Mouse (Mus musculus): Measurements from ENCODE around the gene Klhl31. TPM values are rescaled to one million over a fixed set of nuclear protein-coding genes. Genes with fewer than 3 reads are reported as not detected.

Gene Klhl31
- polyA plus RNA-seq, 1 experiment from 2014 or later, result 0.94 TPM

DNA sequence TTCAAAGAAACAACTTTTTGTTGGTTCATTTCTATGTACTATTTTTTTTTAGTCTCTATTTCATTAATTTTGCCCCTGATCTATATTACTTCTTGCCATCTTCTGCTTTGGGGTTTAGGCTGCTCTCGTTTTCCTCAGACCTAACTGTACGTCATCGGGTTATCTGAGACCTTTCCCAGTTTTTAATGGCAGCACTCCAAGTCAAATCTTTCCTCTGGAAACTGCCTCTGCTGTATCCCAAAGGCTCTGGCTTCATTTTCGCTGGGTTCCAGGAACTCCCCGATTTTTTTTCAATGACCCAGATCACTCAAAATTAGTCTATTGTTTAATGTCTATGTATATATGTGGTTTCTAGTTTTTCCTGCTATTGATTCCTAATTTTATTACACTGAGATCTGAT is 6.6 kb upstream of the Klhl31 start:
- Histone ChIP-seq H3K4me1 (no peaks in the 10 kb centered on the region), H3K9ac (no peak overlapping the region), H3K27ac (no peak overlapping the region), H3K27me3 (no peaks in the 10 kb centered on the region), H3K36me3 (no peaks in the 10 kb centered on the region), H3K9me3 (replicated peaks) (no peaks in the 10 kb centered on the region), H3K4me3 (no peak overlapping the region), H3K4me2 (replicated peaks) (no peak overlapping the region)
- WGBS, result 79% methylated on average over 5 of the region's 5 CpGs
- no peak for ATAC-seq (ENCODE audit: low FRiP score)

DNA sequence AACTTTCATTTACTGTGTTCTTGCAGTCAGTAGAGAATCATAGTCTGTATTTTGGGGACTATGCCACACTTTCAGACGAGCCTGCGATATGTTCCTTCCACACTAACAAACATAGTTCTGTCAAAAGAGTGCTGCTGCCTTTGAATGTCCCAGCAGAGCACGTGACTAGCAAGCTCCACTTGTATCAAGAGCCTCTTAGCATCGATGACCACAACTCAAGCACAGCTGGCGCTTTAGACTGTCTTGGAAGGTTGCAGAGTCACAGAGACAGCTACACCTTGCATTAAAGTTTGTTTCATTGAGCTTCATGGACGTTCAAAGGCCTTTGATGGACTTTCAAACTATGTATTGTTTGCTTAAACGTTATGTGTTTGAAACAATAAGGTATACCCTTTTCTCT is 5.5 kb upstream of the Klhl31 start:
- Histone ChIP-seq H3K9me3 (replicated peaks) (no peaks in the 10 kb centered on the region), H3K27me3 (no peaks in the 10 kb centered on the region), H3K4me3 (no peak overlapping the region), H3K9ac (no peak overlapping the region), H3K27ac (no peak overlapping the region), H3K4me2 (replicated peaks) (no peak overlapping the region), H3K4me1 (no peaks in the 10 kb centered on the region), H3K36me3 (no peaks in the 10 kb centered on the region)
- 86% methylated on average over 7 of the region's 7 CpGs for WGBS
- no peak for ATAC-seq (ENCODE audit: low FRiP score)

DNA sequence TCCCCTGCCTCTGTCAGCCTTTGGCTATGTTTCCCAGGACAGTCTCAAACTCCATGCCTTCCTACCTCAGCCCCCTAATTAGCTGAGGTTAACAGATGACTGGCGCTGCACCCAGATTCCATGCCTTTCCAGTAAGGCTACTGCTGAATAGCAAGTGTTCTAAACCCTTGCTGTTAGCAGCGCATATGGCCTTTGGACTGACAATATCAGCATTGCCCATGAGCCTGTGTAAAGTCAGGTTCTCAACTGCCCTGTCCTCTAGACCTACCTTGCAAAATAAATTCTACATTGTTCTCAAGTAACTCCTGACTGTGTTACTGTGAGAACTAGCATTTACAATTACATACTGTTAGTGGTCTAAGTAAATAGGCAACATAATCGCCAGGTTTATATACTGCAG is 3.9 kb upstream of the Klhl31 start:
- 92% methylated on average over 3 of the region's 3 CpGs for WGBS
- H3K27me3 ChIP-seq, result no peaks in the 10 kb centered on the region
- no peak for ATAC-seq (ENCODE audit: low FRiP score)
- H3K9ac ChIP-seq, result no peak overlapping the region
- H3K36me3 ChIP-seq, result no peaks in the 10 kb centered on the region
- no peak overlapping the region for H3K4me2 ChIP-seq (replicated peaks)
- no peaks in the 10 kb centered on the region for H3K9me3 ChIP-seq (replicated peaks)
- H3K4me1 ChIP-seq, result no peaks in the 10 kb centered on the region
- H3K27ac ChIP-seq, result no peak overlapping the region
- no peak overlapping the region for H3K4me3 ChIP-seq

DNA sequence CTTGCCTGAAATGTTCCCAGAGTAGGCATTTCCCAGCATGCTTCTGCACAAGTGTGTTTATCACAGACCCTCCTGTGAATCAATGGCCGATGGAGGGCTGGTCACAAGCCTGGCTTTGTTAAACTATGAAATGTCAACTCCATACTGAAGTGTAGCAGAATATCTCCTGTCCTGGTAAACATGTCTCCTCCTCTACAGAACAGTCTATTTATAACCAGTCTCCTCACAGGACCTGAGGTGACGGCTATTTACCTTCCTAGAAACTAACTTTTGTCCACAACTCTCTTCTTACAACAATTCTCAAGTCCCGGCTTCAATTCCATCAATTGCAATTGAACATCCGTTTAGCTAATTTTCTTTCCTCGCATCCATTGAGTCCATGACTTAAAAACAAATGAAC is 297 bp upstream of the Klhl31 start:
- H3K4me2 ChIP-seq (replicated peaks), result no peak overlapping the region
- no peak overlapping the region for H3K27ac ChIP-seq
- H3K27me3 ChIP-seq, result no peaks in the 10 kb centered on the region
- H3K9ac ChIP-seq, result no peak overlapping the region
- WGBS, result 87% methylated on average over 5 of the region's 5 CpGs
- no peaks in the 10 kb centered on the region for H3K4me1 ChIP-seq
- no peaks in the 10 kb centered on the region for H3K36me3 ChIP-seq
- H3K9me3 ChIP-seq (replicated peaks), result no peaks in the 10 kb centered on the region
- no peak overlapping the region for H3K4me3 ChIP-seq
- ATAC-seq (ENCODE audit: low FRiP score), result no peak

DNA sequence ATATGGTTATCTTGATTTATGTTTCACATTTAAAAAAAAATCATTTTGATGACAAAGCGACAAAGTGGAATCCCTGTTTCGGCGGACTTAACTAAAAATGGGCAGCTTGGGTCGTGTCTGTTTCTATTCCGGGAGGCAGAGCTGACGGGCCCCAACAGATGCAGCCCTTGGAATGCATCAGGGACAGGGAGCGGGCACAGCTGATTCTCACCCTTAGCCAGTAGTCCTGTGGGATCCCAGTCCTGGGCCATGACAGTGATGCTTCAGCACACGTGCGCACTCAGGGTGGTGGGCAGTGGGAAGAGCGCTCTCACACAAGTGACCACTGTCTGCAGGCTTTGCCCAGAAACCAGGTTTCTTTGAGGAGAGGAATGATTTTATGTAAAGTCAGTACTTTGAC is 1.1 kb downstream of the Klhl31 start:
- Histone ChIP-seq H3K4me1 (no peaks in the 10 kb centered on the region), H3K4me3 (no peak overlapping the region), H3K4me2 (replicated peaks) (no peak overlapping the region), H3K36me3 (no peaks in the 10 kb centered on the region), H3K27me3 (no peaks in the 10 kb centered on the region), H3K27ac (no peak overlapping the region), H3K9ac (no peak overlapping the region), H3K9me3 (replicated peaks) (no peaks in the 10 kb centered on the region)
- 79% methylated on average over 10 of the region's 10 CpGs for WGBS
- no peak for ATAC-seq (ENCODE audit: low FRiP score)

DNA sequence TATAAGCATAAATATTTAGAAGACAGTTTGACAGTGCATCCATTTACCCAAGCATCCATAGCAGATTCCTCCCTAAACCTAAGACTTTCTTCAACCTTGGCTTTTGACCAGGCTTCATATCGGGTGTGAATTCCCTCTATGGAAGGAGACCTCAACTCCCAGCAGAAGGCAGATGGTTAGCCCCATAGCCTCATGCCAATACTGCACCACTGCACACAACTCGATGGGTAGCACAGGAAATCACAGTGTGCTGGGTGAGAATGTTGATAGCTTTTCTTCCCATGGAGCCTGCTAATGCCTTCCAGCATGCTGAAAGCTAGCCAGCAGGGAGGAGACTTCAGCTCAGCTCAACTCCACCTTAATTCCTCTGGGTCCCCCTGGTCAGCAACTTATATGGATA is 8.9 kb downstream of the Klhl31 start:
- no peak for ATAC-seq (ENCODE audit: low FRiP score)
- 74% methylated on average over 2 of the region's 2 CpGs for WGBS

DNA sequence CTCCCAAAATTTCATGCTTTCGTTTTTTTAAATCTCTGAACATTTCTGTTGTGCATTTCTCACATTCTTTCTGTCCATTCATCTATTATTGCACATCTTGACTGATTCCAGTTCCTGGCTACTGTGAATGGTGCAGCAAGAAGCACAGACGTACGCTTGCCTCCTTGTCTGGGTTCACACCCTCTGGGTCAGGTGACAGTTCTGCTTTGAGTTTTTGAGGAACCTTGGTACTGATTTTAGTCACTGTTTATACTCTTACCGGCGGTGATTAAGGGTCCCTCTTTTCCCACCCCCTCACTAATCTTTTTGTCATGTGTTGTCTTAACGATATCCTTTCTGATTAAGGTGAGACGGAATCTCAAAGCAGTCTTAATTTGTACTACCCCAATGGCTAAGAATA is 15.5 kb downstream of the Klhl31 start:
- peaks cover 6% of the 10 kb centered on the region; the same call in 1 of the 2 replicates for H3K4me1 ChIP-seq
- whole genome bisulfite sequencing, result 82% methylated on average over 7 of the region's 7 CpGs
- no peaks in the 10 kb centered on the region for H3K9me3 ChIP-seq (replicated peaks)
- peaks cover 10% of the 10 kb centered on the region for H3K27me3 ChIP-seq
- no peak overlapping the region for H3K4me3 ChIP-seq
- H3K4me2 ChIP-seq (replicated peaks), result no peak overlapping the region
- no peak for ATAC-seq (ENCODE audit: low FRiP score)
- no peaks in the 10 kb centered on the region for H3K36me3 ChIP-seq
- H3K27ac ChIP-seq, result no peak overlapping the region
- no peak overlapping the region for H3K9ac ChIP-seq

More for the DNA sequence above, 8.9 kb downstream of the Klhl31 start:
- Histone ChIP-seq H3K4me3 (no peak overlapping the region), H3K9ac (no peak overlapping the region), H3K27me3 (no peaks in the 10 kb centered on the region), H3K4me2 (replicated peaks) (no peak overlapping the region), H3K4me1 (no peaks in the 10 kb centered on the region), H3K36me3 (no peaks in the 10 kb centered on the region), H3K9me3 (replicated peaks) (no peaks in the 10 kb centered on the region), H3K27ac (no peak overlapping the region)

DNA sequence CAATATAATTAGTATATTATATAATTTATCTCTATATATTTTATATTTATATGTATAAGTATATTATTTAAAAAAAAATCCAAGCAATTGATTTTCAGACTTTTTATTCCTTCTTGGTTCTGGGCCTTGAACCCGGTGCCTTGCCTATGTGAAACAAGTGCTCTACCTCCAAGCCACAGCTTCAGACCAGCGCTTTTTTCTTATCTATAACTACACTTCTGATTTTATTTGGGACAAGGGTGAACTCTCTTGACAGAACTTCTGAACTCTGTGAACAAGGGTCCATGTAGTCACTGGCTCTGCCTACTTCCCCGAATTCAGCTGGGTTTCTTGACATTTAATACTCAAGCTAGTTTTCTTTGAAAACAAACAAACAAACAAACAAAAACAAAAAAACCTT is 17.6 kb downstream of the Klhl31 start:
- Histone ChIP-seq H3K9me3 (replicated peaks) (no peaks in the 10 kb centered on the region), H3K27me3 (peaks cover 10% of the 10 kb centered on the region), H3K4me2 (replicated peaks) (no peak overlapping the region), H3K27ac (no peak overlapping the region), H3K4me3 (no peak overlapping the region), H3K36me3 (no peaks in the 10 kb centered on the region), H3K9ac (no peak overlapping the region), H3K4me1 (peaks cover 6% of the 10 kb centered on the region; the same call in 1 of the 2 replicates)
- WGBS, result 89% methylated on average over 3 of the region's 3 CpGs
- no peak for ATAC-seq (ENCODE audit: low FRiP score)

DNA sequence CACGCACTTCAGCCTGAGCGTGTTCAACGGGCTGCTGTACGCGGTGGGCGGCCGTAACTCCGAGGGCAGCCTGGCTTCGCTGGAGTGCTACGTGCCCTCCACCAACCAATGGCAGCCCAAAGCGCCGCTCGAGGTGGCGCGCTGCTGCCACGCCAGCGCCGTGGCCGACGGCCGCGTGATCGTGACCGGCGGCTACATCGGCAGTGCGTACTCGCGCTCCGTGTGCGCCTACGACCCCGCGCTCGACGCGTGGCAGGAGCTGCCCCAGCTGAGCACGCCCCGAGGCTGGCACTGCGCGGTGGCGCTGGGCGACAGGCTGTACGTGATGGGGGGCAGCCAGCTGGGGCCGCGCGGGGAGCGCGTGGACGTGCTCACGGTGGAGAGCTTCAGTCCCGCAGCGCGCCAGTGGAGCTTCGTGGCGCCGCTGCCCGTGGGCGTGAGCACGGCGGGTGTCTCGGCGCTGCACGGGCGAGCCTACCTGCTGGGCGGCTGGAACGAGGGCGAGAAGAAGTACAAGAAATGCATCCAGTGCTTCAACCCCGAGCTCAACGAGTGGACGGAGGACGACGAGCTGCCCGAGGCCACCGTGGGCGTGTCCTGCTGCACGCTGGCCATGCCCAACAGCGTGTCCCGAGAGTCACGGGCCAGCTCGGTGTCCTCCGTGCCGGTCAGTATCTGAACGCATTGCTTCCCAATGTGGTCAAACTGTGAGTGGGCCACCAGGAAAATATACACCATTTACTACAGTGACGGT is 19.1 kb downstream of the Klhl31 start:
- Histone ChIP-seq H3K27ac (no peak overlapping the region), H3K9ac (peak overlapping the region; percentile 67), H3K36me3 (no peaks in the 10 kb centered on the region), H3K4me3 (peak overlapping the region; percentile 70), H3K4me2 (replicated peaks) (peak overlapping the region; percentile 100), H3K4me1 (peaks cover 6% of the 10 kb centered on the region; the same call in 1 of the 2 replicates), H3K9me3 (replicated peaks) (no peaks in the 10 kb centered on the region), H3K27me3 (peaks cover 10% of the 10 kb centered on the region)
- under 1% methylated on average over 85 of the region's 85 CpGs for WGBS
- ATAC-seq (ENCODE audit: low FRiP score), result peak; percentile 91

DNA sequence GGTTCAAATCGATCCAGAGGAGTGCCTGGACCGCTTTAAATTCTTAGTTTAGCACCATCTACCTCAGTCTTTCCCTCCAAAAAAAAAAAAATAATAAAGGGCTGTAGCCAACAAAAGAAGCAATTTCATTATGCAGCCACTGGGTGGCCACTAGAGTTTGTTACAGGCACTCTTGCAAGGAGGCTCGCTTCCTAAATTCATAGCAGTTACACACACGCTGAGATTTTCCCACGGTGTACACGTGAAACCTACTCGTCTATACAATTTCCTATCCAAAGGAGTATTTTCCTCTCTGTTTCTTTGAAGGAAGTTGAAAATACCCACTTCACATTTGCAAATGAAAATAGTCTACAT is 19.6 kb downstream of the Klhl31 start:
- Histone ChIP-seq H3K9me3 (replicated peaks) (no peaks in the 10 kb centered on the region), H3K9ac (no peak overlapping the region; the same call in 1 of the 2 replicates), H3K27me3 (peaks cover 10% of the 10 kb centered on the region), H3K4me3 (peak overlapping the region; percentile 70), H3K36me3 (no peaks in the 10 kb centered on the region), H3K4me1 (peaks cover 6% of the 10 kb centered on the region; the same call in 1 of the 2 replicates), H3K27ac (no peak overlapping the region), H3K4me2 (replicated peaks) (peak overlapping the region; percentile 100)
- under 1% methylated on average over 7 of the region's 7 CpGs for WGBS
- ATAC-seq (ENCODE audit: low FRiP score), result peak; percentile 66

DNA sequence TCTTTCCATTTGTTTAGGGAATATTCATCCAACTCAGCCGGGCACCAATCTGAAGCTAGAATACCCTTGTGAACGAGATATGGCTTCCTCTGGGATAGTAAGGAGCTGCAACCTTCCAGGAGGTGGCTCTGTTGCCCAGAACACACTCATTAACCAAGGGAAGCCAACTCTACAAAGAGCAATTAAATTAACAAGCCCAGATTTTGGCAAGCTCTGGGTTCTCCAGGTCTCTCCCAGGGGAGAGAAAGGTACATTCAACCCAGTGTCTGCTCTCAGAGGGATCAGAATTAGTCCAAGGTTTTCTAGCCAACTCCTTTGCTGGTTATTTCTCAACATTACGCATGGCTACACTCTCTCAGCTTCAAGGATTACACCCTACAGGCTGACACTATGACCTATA is 26.6 kb downstream of the Klhl31 start:
- WGBS, result 75% methylated on average over 3 of the region's 3 CpGs
- no peak for ATAC-seq (ENCODE audit: low FRiP score)

DNA sequence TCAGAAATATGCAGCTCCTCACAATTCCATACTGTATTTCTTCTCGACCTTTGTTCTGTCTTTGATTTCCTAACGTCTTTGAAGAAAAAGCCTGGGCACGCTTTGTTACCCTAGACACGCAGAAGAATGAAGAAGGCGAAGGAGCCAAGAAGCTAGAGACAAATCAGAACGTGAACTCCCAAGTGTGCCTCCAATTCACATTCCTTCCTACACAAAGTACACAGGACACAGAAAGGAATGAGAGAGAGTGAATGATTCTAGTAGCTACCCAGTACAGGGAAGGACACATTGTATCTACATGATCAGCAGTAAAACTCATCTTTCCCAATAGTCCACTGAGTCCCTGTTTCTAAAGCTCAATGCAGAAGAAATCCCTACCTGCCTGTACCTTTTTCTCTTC is 33.8 kb downstream of the Klhl31 start:
- H3K27ac ChIP-seq, result no peak overlapping the region
- no peak overlapping the region for H3K4me3 ChIP-seq
- no peak overlapping the region for H3K4me2 ChIP-seq (replicated peaks)
- ATAC-seq (ENCODE audit: low FRiP score), result no peak
- 73% methylated on average over 6 of the region's 6 CpGs for WGBS
- H3K27me3 ChIP-seq, result no peaks in the 10 kb centered on the region
- H3K9me3 ChIP-seq (replicated peaks), result no peaks in the 10 kb centered on the region
- H3K36me3 ChIP-seq, result no peaks in the 10 kb centered on the region
- no peaks in the 10 kb centered on the region for H3K4me1 ChIP-seq
- H3K9ac ChIP-seq, result no peak overlapping the region

More for the DNA sequence above, 26.6 kb downstream of the Klhl31 start:
- Histone ChIP-seq H3K4me3 (no peak overlapping the region), H3K9me3 (replicated peaks) (no peaks in the 10 kb centered on the region), H3K36me3 (no peaks in the 10 kb centered on the region), H3K27ac (no peak overlapping the region), H3K9ac (no peak overlapping the region), H3K4me2 (replicated peaks) (no peak overlapping the region), H3K27me3 (no peaks in the 10 kb centered on the region), H3K4me1 (no peaks in the 10 kb centered on the region)

DNA sequence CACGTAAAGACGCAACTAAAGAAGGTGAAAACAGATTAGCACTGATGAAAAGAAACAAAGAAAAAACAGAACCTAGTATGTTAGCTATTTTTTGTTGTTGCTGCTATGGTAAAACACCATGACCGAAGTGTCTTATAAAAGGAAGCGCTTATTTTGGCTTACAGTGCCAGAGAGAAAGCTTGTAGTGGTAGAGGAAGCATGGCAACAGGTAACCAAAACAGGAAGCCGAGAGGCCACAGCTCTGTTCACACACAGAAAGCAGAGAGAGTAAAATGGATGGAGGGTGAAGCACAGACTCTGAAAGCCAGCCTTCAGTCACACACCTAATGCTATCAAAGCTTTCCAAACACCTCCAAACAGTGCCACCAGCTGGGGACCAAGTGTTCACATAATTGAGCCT is 34.7 kb downstream of the Klhl31 start:
- 92% methylated on average over 5 of the region's 5 CpGs for WGBS
- Histone ChIP-seq H3K4me3 (no peak overlapping the region), H3K9ac (no peak overlapping the region), H3K36me3 (no peaks in the 10 kb centered on the region), H3K4me1 (no peaks in the 10 kb centered on the region), H3K27me3 (no peaks in the 10 kb centered on the region), H3K9me3 (replicated peaks) (no peaks in the 10 kb centered on the region), H3K27ac (no peak overlapping the region), H3K4me2 (replicated peaks) (no peak overlapping the region)
- no peak for ATAC-seq (ENCODE audit: low FRiP score)
